In genomic region chr1:75277195-75278188, GRCm38 (mm10) we compare ENCODE assay signal across 10 mouse cellular contexts. TPM values are rescaled to one million over a fixed set of nuclear protein-coding genes. Genes with fewer than 3 reads are reported as not detected.
DNase-seq lines count a peak whose midpoint lies in the region; TF ChIP-seq lines count a peak whose summit lies in the region.
"Had no signal": no experiment of that assay in that cellular context is flagged by ENCODE, and none has a peak within 500 bp of the region (broad histone marks: within the 10 kb centered on the region; RNA-seq: fewer than 3 reads in every experiment).

No protein-coding gene starts in this region.

- WGBS in kidney, adult 2 months, result 5% methylated on average over 23 of the region's 23 CpGs

- H3K27ac ChIP-seq in kidney, adult 2 months (ENCODE audit: insufficient read depth, low read depth, low read length), result no peak overlapping the region
- H3K27ac ChIP-seq: embryonic facial prominence, embryonic 15.5 days had no signal

- H3K4me1 ChIP-seq in kidney, adult 2 months (ENCODE audit: control insufficient read depth, insufficient read depth, low read length), result no peaks in the 10 kb centered on the region
- H3K4me1 ChIP-seq: embryonic facial prominence, embryonic 15.5 days; megakaryocyte, embryonic 14.5 days had no signal

- TF ChIP-seq CTCF in kidney, adult 2 months (conservative IDR thresholded peaks at IDR 0.05; ENCODE audit: insufficient read depth, insufficient read length, low read depth, low read length), result no peak

- no peak for TF ChIP-seq POLR2A in kidney, adult 2 months (IDR thresholded peaks at IDR 0.05; ENCODE audit: low read depth, low read length)

- DNase-seq in kidney, adult 2 months, result peak; percentile 38
- DNase-seq in kidney, adult 11 months, result no peak
- DNase-seq in R1 (ENCODE audit: low read depth, low spot score), result peak; percentile 76
- peak; percentile 83 for DNase-seq in embryo, embryonic 11 days
- DNase-seq in kidney, postnatal 14 days, result peak; percentile 57
- peak; percentile 8 for DNase-seq in naive thymus-derived CD4-positive, alpha-beta T cell, adult 2 months (ENCODE audit: low read depth)
- DNase-seq in layer of hippocampus, adult 11-12 months (ENCODE audit: low spot score), result no peak
- DNase-seq in right cerebral cortex, adult 18-20 months, result no peak

- no peaks in the 10 kb centered on the region for H3K27me3 ChIP-seq in kidney, adult 2 months (replicated peaks; ENCODE audit: control insufficient read depth, insufficient read depth, low read length)

- no peaks in the 10 kb centered on the region for H3K36me3 ChIP-seq in kidney, adult 2 months (ENCODE audit: control insufficient read depth, insufficient read depth, low read length)
- H3K36me3 ChIP-seq: embryonic facial prominence, embryonic 15.5 days had no signal

- H3K4me3 ChIP-seq in kidney, adult 2 months (ENCODE audit: insufficient read depth, low read depth, low read length), result no peak overlapping the region
- H3K4me3 ChIP-seq: embryonic facial prominence, embryonic 15.5 days; megakaryocyte, embryonic 14.5 days had no signal

RNA-seq across cellular contexts. Expression of gene Resp18, which starts 0.7 kb away (rescaled TPM):
- 0.24 and 0.41 TPM in 2 replicates for polyA plus RNA-seq in kidney, adult 2 months (2012; rRNA removed)

RNA-seq across cellular contexts. Expression of gene Ptprn, which starts 13.2 kb away (rescaled TPM):
- polyA plus RNA-seq in kidney, adult 2 months (2012; rRNA removed), result 0.53 and 0.81 TPM in 2 replicates

RNA-seq across cellular contexts. Expression of gene Dnpep, which starts 40.3 kb away (rescaled TPM):
- polyA plus RNA-seq in kidney, adult 2 months (2012; rRNA removed), result 117 and 124 TPM in 2 replicates

RNA-seq across cellular contexts. Expression of gene Dnajb2, which starts 41.3 kb away (rescaled TPM):
- polyA plus RNA-seq in kidney, adult 2 months (2012; rRNA removed), result 41.1 and 42.6 TPM in 2 replicates

RNA-seq across cellular contexts. Expression of gene A630095N17Rik, which starts 45.6 kb away (rescaled TPM):
- polyA plus RNA-seq in kidney, adult 2 months (2012; rRNA removed), result not detected in 2 replicates
- polyA plus RNA-seq: embryonic facial prominence, embryonic 15.5 days had no signal

Comparison
In these comparisons a context has a peak if more than half of its experiments do, and no peak if none do; other contexts are left out.
1. DNase-seq: peak in kidney, adult 2 months (single experiment), R1 (single experiment), embryo, embryonic 11 days (single experiment), kidney, postnatal 14 days (single experiment) and naive thymus-derived CD4-positive, alpha-beta T cell, adult 2 months (single experiment); none in kidney, adult 11 months (single experiment), layer of hippocampus, adult 11-12 months (single experiment) and right cerebral cortex, adult 18-20 months (single experiment).